Mouse (Mus musculus) CD4-positive helper T cell, adult 2 months (primary cell): ENCODE data around the gene 4930447C04Rik.
A peak's percentile ranks its signal among the peaks of the same experiment; 100 is the strongest.

ENCODE experiments used
- DNase-seq: peaks from one replicate; pipeline ENCODE4 v3.0.0-alpha.2; 2012; ENCODE audit warnings: low read depth, missing footprints, low spot score

The 4930447C04Rik gene

GRCm38 (mm10) chr12:72841500-72841899 is 99.1 kb downstream of the 4930447C04Rik start:
- DNase-seq, result no peak

- no peak for DNase-seq
These were observed 103.3 kb downstream of the 4930447C04Rik start for GRCm38 (mm10) chr12:72837302-72837701.

GRCm38 (mm10) chr12:72835518-72836015 is 105.0 kb downstream of the 4930447C04Rik start:
- DNase-seq, result peak; percentile 14

- no peak for DNase-seq
These were observed 105.6 kb downstream of the 4930447C04Rik start for GRCm38 (mm10) chr12:72834773-72835517.

- DNase-seq, result no peak
These were observed 108.7 kb downstream of the 4930447C04Rik start for GRCm38 (mm10) chr12:72831711-72832432.
